Mouse (Mus musculus): Measurements from ENCODE around the gene Stard3. TPM values are rescaled to one million over a fixed set of nuclear protein-coding genes. Genes with fewer than 3 reads are reported as not detected.

Gene Stard3
- total RNA-seq, 2 experiments from 2014 or later: 22.6 to 24.8 TPM

DNA sequence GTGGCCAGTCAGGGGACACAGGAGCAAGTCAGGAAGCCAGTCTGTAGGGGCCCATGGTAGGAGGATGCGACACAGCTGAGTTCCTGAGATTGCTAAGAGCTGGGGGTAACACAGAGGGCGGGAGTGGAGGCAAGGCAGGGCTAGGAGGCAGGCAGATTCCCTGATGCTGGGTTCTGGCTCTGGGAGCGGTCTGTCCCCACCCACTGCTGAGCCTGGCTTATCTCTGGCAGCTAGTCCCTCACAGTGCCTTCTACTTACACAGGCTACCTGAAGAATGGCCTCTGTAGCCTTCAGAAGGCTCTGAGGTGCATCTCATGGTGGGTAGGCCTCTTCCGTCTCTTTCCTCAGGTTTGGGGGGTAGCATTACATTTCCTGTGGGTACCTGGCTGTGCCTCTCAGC, 34.5 kb downstream of the Stard3 start:
- no peak for DNase-seq (ENCODE audit: low spot score in 2 of 2)

DNA sequence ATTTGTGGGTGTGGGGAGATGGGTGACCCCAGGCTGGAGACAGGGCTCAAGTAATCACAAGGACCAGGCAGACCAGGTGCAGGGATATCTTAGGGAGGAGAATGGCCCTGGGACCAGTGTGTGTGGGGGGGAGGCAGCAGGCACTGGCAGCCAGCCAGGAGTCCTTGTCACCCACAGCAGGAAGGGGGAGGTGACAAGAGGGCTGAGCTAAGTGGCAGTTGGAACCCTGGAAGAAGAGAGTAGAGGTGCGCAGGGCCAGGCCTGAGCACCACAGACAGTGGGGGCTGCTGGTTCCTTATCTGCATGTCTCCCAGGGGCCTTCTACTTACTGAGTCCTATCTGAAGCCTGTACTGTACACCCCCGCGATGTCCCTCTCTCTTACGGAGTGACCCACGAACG, 35.1 kb downstream of the Stard3 start:
- no peak for DNase-seq (ENCODE audit: low spot score in 2 of 2)

DNA sequence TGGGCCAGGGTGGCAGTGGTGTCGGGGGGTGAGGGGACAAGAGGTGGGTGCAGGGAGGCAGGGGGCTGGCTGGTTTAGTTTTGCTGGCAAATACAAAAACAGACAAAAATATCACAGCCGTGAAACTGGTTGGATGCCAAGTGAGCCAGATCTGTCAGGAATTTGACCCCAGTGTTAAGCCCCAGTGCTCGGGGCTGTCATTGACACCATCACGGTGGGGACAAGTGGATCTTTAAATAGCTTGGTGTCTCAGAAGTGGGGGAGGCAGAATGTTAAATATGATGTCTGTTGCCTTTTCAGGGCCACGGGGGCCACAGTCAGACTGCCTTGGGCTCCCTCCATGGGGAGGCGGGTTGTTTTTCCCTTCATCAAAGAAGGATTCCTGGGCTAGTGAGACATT, 36.1 kb downstream of the Stard3 start:
- DNase-seq (ENCODE audit: low spot score in 2 of 2): no peak

DNA sequence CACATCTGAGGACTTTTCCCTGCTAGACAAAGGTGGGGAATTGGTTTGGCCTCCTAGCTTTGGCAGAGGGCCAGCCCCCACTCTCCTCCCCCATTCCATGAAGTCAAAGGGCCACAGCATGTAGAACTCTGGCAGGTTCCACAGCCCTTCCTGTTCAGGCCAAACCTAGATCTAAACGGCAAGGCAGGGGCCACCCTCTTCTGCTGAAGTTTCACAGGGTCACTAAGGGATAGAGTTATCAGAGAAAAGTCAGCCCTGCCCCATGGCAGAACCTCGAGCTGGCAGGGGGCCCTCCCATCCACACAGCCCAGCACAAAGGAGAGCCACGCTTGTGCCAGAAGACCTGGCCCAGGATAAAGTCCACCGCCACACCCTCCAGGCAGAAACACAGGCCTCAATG, 36.9 kb downstream of the Stard3 start:
- no peak for DNase-seq (ENCODE audit: low spot score in 2 of 2)

DNA sequence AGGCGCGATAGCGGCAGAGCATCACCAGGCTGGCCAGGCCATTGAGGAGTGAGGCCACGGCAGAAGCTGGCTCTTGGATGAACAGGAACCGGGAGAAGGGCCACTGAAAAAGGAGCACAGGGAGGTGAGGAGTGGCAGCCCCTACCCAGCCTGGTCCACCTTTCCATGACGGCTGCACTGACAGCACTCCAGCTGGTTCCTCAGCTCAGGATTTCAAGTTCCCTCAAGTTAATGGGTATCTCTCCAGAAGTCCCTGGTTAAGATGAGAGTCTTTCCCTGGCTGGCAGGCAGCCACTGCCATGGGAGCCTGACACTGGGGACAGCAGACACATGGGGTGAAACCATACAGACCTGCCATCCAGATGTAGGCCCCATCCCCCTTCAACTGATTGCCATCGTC, 39.8 kb downstream of the Stard3 start:
- DNase-seq (ENCODE audit: low spot score in 2 of 2): no peak

DNA sequence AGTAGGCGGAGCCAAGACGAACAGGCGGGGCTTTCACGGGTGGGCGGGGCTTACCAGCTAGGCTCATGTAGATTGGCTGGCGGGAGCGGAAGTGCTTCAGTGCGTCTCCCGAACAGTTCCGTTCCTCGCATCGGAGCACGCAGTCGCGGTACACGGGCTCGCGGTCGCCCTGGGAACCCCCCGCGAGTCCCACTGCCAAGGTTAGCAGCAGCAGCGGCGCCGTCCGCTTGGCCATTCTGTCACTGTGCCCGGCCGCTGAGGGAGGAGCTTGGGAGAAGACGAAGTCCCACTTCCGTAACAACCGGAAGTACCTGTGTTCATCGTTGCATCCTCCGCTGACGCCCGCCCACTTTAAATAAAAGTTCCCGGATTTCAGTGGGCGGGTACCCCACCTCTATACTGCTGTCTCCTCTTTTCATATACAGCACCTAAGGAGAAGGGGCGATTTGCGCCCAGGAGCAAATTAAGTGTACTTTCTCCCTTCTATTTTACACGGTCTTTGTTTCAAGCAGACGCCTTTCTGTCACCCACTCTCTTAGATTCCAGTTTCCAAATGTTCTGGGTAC, 42.1 kb downstream of the Stard3 start, which contains the start of gene Pgap3:
Pgap3 (minus strand) TSS at position 330 of the 566 bp plus-strand sequence.
- DNase-seq (ENCODE audit: low spot score in 2 of 2): peak; percentile 90 to 92

DNA sequence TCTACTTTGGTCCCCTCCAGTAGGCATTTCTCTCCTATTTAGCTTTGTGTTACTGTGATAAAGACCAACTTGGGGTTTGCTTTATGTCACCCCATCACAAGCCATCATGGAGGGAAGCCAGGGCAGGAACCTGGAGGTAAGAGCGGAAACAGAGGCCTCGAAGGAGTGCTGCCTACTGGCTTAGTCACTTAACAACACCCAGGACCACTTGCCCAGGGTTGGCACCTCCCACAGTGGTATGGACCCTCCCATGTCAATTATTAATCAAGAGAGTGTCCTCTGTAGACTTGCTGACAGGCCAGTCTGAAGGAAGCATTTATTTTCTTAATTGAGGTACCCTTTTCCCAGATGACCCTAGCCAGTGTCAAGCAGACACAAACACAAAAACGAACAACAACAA, 42.6 kb downstream of the Stard3 start:
- no peak for DNase-seq (ENCODE audit: low spot score in 2 of 2)

DNA sequence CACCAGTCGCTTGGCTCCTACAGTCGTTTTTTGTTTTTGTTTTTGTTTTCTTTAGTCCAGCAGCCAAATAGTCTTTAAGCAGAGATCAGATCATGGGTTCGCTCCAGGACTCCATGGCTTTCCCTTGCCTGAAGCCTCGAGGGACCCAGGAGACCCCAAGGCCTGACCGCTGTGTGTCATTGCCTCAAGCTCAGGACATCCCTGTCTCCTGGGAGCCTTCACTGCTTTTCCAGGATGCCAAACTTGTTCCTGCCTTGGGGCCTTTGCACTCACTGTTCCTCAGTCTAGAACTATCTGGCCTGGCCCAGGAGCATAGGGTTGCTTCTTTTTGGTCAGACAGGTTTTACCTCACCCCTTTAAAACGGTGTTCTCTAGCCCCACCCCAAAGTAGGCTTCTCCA, 48.5 kb downstream of the Stard3 start:
- DNase-seq (ENCODE audit: low spot score in 2 of 2): no peak

DNA sequence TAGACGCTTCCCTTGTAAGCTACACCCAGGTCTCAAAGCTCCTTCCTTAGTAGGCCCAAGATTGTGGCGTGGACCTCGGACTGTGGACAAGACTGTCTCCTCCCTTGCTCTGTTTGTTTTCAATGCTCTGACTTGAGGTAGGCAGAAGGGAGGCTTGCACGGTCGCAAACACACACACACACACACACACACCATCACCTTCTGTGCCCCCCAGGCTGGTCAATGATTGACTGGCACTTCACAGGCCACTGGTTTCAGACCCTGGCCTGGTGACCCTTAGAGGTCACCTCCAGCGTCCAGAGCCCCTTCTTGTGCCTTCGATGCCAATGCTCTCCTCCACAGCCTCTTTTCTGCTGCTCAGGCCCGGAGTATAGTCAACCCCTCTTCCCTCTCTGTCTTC, 50.7 kb downstream of the Stard3 start:
- DNase-seq (ENCODE audit: low spot score in 2 of 2): no peak

DNA sequence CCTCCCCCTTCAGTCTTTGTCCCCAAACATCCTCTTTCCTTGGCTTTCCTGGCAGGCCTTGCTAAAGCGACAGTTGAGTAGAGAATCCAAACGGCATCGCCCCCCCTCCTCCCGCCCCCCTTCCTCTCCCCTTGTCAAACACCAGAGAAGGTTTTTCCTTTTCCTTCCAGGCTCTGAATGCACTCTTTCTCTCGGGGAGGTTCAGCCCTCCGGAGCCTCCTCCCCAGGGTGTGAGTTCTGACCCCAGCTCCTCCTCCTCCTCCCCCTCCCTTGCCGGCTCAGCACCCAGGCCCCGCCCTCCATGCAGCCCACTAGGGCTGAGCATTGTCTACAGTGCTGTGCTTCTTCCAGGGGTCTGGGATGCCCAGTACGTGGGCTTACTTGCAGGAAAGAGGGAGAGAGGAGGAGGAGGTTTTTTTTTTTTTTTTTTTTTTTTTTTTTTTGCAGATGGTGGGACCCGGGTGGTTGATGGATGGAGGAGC, 51.2 kb downstream of the Stard3 start:
- DNase-seq (ENCODE audit: low spot score in 2 of 2): no peak

DNA sequence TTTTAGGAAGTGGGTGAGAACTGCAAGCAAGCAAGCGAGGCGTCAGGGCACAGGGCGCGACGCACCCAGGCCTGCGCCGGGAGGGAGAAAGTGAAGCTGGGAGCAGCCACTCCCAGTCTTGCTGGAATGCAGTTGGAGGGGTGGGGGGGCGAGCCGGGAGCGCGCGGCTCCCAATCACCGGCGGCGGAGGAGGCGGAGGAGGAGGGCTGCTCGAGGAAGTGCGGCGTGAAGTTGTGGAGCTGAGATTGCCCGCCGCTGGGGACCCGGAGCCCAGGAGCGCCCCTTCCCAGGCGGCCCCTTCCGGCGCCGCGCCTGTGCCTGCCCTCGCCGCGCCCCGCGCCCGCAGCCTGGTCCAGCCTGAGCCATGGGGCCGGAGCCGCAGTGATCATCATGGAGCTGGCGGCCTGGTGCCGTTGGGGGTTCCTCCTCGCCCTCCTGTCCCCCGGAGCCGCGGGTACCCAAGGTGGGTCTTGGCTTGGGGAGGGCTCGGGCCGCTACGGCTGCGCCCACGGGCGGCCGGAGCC, 54.2 kb downstream of the Stard3 start, which contains the start of gene Erbb2:
Erbb2 (plus strand) TSS at position 198 of the 524 bp plus-strand sequence.
- DNase-seq (ENCODE audit: low spot score in 2 of 2): no peak

DNA sequence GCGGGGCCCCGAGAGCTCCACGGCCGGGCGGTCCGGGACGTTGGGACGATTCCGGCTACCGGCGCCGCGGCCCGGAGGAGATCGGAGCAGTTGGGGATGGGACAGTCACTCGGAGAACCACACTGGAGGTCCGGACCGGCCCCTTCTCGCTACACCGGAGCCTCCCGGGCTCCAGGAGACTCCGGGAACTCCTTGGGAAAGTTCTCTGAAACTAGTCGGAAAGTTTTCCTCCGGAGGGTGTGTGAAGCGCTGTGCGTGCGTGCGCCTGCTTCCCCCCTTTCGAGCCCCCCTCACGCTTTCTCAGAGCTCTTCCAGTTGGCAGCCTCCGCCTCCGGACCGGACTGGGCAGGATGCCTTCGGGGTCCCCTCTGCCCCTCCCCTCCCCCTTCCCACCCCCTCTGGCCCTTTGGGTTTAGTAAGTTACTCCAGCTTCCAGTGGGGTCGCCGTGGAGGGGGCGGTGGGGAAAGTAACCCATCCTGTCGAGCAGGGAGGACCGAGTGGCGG, 54.7 kb downstream of the Stard3 start:
- DNase-seq (ENCODE audit: low spot score in 2 of 2): no peak

DNA sequence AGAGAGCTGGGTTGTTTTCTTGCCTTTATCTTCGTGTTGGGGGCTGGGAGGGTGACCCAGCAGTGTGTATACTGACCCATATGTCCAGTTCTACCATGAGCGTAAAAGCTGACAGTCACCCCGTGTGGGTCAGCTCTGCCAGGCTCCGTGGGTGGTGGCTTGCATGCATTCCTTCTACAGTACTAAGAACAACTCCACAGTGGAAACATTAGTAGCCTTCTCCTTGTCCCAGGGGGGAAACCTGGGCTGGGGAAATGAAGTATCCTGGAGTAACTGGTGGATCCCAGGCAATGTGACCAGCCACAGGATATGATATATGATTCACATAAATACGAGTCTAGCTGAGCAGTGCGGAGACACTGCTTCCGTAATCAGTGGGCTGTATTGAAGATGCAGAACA, 55.6 kb downstream of the Stard3 start:
- no peak for DNase-seq (ENCODE audit: low spot score in 2 of 2)

DNA sequence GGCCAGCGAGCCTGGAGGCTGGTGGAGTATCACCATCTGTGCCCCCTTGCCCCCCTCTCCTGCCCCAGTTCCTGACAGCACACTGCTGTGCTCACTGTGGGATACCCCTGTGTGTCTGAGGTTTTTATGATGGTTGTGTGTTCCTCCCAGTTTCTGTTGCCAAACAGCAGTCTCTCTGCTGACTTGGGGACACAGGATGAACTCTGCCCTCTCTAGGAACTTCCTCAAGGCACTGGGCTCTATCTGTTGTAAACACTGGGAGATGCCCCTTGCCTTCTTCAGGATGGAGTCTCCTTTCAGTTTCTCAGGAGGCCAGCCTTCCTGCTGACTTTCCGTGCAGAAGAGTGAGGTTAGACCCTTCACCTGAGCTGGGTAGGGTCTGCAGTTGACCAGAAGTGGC, 56.0 kb downstream of the Stard3 start:
- DNase-seq (ENCODE audit: low spot score in 2 of 2): no peak

DNA sequence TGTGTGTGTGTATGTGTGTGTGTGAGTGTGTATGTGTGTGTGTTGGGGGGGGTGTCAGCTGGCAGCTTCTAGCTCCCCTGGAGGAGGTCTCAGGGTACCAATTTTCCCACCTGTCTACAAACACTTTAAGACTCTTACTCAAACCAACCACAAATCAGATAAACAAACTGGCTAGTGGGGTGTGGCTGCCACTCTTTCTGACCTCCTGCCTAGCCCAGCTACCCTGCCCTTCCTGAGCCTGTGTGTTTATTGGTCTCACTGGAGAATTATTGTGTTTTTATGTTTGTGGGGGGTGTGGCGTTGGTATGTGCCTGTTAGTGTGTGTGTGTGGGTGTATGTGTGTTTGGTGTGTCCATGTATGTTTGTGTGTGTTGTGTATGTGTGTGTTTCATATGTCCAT, 58.9 kb downstream of the Stard3 start:
- DNase-seq (ENCODE audit: low spot score in 2 of 2): no peak

DNA sequence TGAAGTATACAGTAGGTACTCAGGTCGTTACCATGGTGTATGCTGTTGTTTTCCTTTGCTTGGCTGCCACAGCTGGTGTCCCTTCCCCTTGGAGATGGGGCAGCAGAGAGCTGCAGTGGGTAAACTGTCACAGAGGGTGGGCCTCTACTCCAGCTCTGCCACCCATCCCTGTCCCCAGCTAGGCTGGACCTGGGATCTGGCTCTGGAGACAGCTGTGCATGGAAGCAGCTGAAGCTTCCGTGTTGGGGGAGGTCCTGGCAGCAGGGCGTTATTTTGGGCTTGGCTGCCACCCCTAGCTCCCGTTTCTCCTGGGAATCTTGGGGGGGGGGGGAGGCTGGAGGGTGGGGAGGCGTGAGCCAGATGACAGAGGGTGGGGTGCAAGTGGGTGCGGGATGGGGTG, 60.1 kb downstream of the Stard3 start:
- no peak for DNase-seq (ENCODE audit: low spot score in 2 of 2)

DNA sequence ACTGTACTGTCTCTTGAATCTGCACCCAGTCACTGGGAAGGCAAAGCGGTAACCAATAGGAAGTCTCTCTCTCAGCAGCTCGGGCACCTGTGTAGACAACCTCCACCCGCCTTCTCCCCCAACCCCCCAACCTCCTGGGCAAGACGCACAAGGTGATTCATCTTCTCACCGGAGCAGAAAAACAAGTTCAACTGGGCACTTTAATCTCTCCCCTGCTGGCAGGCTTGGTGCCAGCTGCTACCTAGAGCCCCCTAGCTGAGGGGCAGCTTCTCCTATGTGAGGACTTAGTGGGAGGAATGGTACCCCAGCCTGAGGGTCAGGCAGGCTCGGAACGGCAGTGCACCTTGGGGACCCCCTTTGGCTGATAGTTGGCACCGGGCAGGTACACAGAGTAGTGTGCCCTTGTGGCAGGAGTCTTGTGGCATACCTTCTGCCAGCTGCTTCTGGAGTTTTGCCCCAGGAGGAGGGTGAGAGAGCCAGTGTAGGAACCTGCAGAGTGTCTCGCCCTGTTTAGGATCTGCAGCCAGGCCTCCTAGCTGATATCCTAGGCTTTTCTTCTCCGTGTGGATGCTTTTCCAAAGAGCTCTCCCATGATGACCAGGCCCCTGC, 60.9 kb downstream of the Stard3 start:
- DNase-seq (ENCODE audit: low spot score in 2 of 2): no peak

DNA sequence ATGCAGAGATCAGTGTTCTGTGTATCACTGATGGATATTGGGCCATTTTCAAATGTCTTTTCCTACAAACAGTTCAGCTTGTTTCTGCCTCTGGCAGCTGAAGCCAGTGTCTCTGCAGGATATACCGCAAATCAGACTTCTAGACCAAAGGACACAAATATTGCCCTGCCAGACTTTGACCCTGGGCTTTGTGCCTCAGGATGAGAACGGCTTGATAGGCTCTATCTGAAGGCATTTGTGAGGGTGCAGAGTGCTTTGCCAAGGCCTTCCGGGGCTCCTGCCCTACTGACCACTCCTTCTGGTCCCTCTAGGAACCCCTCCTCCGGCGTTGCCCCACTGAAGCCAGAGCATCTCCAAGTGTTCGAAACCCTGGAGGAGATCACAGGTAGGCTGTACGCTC, 68.4 kb downstream of the Stard3 start:
- DNase-seq (ENCODE audit: low spot score in 2 of 2): no peak

DNA sequence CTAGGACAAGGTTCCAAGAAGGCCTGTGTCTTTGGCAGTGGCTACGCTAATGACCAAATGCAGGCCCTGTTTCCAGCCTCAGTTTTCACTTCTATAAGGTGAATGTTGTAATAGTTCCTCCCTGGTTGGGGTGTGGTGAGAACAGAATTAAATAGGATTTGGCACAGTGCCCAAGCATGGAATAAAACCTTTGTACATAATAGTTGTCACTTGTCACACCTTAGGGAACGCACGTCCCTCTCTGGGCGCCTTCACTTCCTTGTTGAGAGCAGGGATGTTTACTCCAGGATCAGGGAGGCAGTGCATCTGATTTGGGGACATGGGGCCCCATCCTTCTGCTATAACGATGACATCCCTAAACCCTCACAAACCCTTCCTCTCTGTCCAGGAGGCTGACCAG, 70.3 kb downstream of the Stard3 start:
- DNase-seq (ENCODE audit: low spot score in 2 of 2): no peak

All from layer of hippocampus, postnatal 14 days (tissue).